In the genomic region with DNA sequence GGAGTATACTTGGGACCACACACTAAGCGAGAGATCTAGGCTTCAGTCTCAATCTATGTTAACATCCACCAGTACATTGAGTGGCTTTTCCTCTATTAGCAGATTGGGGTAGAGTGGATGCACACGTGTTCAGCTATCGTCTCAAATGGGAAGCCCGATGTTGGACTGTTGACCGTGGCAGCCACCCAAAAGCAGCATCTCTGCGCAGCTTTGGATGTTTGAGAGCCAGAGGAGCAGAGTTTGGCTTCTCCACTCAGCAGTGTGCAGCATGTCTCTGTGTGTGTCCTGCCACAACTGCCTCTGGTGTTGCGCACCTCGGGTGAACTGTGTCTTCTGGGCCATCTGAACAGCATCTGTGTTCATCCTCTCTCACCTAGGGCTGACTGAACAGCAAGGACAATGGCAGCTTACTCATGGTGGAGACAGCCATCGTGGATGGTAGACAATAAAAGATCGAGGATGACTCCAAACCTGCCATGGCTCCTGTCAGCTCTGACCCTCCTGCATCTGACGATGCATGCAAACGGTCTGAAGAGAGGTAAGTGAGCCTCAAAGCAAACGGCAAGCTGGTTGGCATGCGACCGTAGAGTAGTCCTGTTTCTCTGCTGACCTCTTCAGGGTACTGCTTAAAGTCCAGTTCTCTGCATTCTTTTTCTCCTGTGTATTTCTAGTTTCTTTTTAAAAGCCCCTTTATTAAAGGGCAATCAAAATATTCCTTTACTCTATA, we compare ENCODE assay signal across 13 mouse cellular contexts.
DNase-seq lines count a peak whose midpoint lies in the region; ATAC-seq lines count a peak whose summit lies in the region.
"Had no signal": no experiment of that assay in that cellular context is flagged by ENCODE, and none has a peak within 500 bp of the region (broad histone marks: within the 10 kb centered on the region; RNA-seq: fewer than 3 reads in every experiment).

No protein-coding gene starts in this region.

- no peak for ATAC-seq in heart, embryonic 11.5 days (replicated peaks; ENCODE audit: insufficient number of reproducible peaks, low FRiP score, low TSS enrichment)
- ATAC-seq in lung, embryonic 15.5 days (ENCODE audit: borderline replicate concordance, extremely low read depth, low FRiP score, low TSS enrichment), result peak; percentile 15; the same call in 1 of the 2 replicates
- peak; percentile 47 for ATAC-seq in hindbrain, embryonic 16.5 days
- ATAC-seq: inflammation-experienced regulatory T-cells, adult 6 months; Patski had no signal

- peaks cover 4% of the 10 kb centered on the region for H3K36me3 ChIP-seq in heart, embryonic 11.5 days (ENCODE audit: control insufficient read depth, insufficient read depth, low read length)
- H3K36me3 ChIP-seq in lung, embryonic 15.5 days, result peaks cover 12% of the 10 kb centered on the region; the same call in 1 of the 2 replicates
- H3K36me3 ChIP-seq in hindbrain, embryonic 16.5 days (ENCODE audit: control insufficient read depth, insufficient read depth, low read length), result peaks cover 6% of the 10 kb centered on the region
- H3K36me3 ChIP-seq: midbrain, embryonic 12.5 days had no signal

- WGBS in heart, embryonic 11.5 days (ENCODE audit: insufficient replicate concordance), result 80% methylated on average over 15 of the region's 15 CpGs
- WGBS in lung, embryonic 15.5 days, result 58% methylated on average over 15 of the region's 15 CpGs
- WGBS in hindbrain, embryonic 16.5 days, result 69% methylated on average over 15 of the region's 15 CpGs

- H3K27ac ChIP-seq in heart, embryonic 11.5 days (ENCODE audit: low read depth, low read length), result no peak overlapping the region
- peak overlapping the region; percentile 51 for H3K27ac ChIP-seq in lung, embryonic 15.5 days
- peak overlapping the region; percentile 40; the same call in 1 of the 2 replicates for H3K27ac ChIP-seq in hindbrain, embryonic 16.5 days (ENCODE audit: low read depth, low read length)
- H3K27ac ChIP-seq: midbrain, embryonic 12.5 days had no signal

- no peak overlapping the region for H3K4me3 ChIP-seq in heart, embryonic 11.5 days (ENCODE audit: low read depth, low read length)
- H3K4me3 ChIP-seq in lung, embryonic 15.5 days, result no peak overlapping the region
- H3K4me3 ChIP-seq in hindbrain, embryonic 16.5 days (ENCODE audit: low read length), result no peak overlapping the region
- H3K4me3 ChIP-seq: midbrain, embryonic 12.5 days had no signal

- no peak overlapping the region for H3K9ac ChIP-seq in heart, embryonic 11.5 days (ENCODE audit: low read depth, low read length)
- no peak overlapping the region; the same call in 1 of the 2 replicates for H3K9ac ChIP-seq in lung, embryonic 15.5 days
- no peak overlapping the region for H3K9ac ChIP-seq in hindbrain, embryonic 16.5 days (ENCODE audit: low read depth, low read length)
- H3K9ac ChIP-seq: midbrain, embryonic 12.5 days had no signal

- no peaks in the 10 kb centered on the region for H3K9me3 ChIP-seq in heart, embryonic 11.5 days (replicated peaks; ENCODE audit: control insufficient read depth, low read length)
- H3K9me3 ChIP-seq in lung, embryonic 15.5 days, result no peaks in the 10 kb centered on the region
- no peaks in the 10 kb centered on the region for H3K9me3 ChIP-seq in hindbrain, embryonic 16.5 days (ENCODE audit: control insufficient read depth, low read length)
- H3K9me3 ChIP-seq: midbrain, embryonic 12.5 days had no signal

- DNase-seq in heart, adult 18-20 months, result peak; percentile 83 to 85
- no peak for DNase-seq in lung, postnatal 36 days
- DNase-seq in gastrocnemius, postnatal 25 days, result peak; percentile 65
- DNase-seq in spleen, postnatal 4 days (ENCODE audit: low spot score in 2 of 2), result no peak
- DNase-seq in adrenal gland, adult 8-10 months, result no peak
- DNase-seq: right cerebral cortex, adult 18-20 months; thymus, postnatal 25 days had no signal

- H3K4me1 ChIP-seq in heart, embryonic 11.5 days (ENCODE audit: control insufficient read depth, insufficient read depth, low read length), result peaks cover 14% of the 10 kb centered on the region
- peaks cover 19% of the 10 kb centered on the region for H3K4me1 ChIP-seq in lung, embryonic 15.5 days
- H3K4me1 ChIP-seq in hindbrain, embryonic 16.5 days (ENCODE audit: control insufficient read depth, insufficient read depth, low read depth, low read length), result peaks cover 18% of the 10 kb centered on the region

- H3K4me2 ChIP-seq in heart, embryonic 11.5 days, result no peak overlapping the region
- no peak overlapping the region for H3K4me2 ChIP-seq in lung, embryonic 15.5 days
- peak overlapping the region; percentile 7; the same call in 1 of the 2 replicates for H3K4me2 ChIP-seq in hindbrain, embryonic 16.5 days (ENCODE audit: low read length)
- H3K4me2 ChIP-seq: midbrain, embryonic 12.5 days had no signal

- no peaks in the 10 kb centered on the region for H3K27me3 ChIP-seq in heart, embryonic 11.5 days (ENCODE audit: control insufficient read depth, insufficient read depth, low read length)
- no peaks in the 10 kb centered on the region for H3K27me3 ChIP-seq in lung, embryonic 15.5 days
- H3K27me3 ChIP-seq in hindbrain, embryonic 16.5 days (replicated peaks; ENCODE audit: control insufficient read depth, insufficient read depth, low read length), result no peaks in the 10 kb centered on the region
- H3K27me3 ChIP-seq: midbrain, embryonic 12.5 days; Patski had no signal

Comparison
In these comparisons a context has a peak if more than half of its experiments do, and no peak if none do; other contexts are left out.
1. DNase-seq: peak in heart, adult 18-20 months (2 of 2) and gastrocnemius, postnatal 25 days (single experiment); none in lung, postnatal 36 days (single experiment), spleen, postnatal 4 days (0 of 2) and adrenal gland, adult 8-10 months (single experiment).